Mouse (Mus musculus) 3134 (cell line): Measurements from ENCODE around the gene March8.

Experiments
- DNase-seq: peaks from one replicate; pipeline ENCODE4 v3.0.0-alpha.2; 2011; ENCODE audit warnings: low spot score; ENCODE audit not compliant: insufficient read length; ENCODE audit errors: extremely low read depth

March8 gene

GRCm38 (mm10) chr6:116456482-116456881, 118.7 kb downstream of the March8 start:
- no peak for DNase-seq

GRCm38 (mm10) chr6:116458728-116459127, 120.9 kb downstream of the March8 start:
- DNase-seq: no peak
